Mouse (Mus musculus) ES-E14 (cell line): Measurements from ENCODE around the gene Gdf7.

Experiments
- CHD2 ChIP-seq: IDR thresholded peaks from 2 replicates; pipeline ENCODE4 v1.6.1; 2014; ENCODE audit warnings: mild to moderate bottlenecking, low read depth, low read length, inconsistent platforms
- HCFC1 ChIP-seq: IDR thresholded peaks from 2 replicates; pipeline ENCODE4 v1.6.1; 2012; ENCODE audit warnings: low read length, inconsistent platforms, borderline replicate concordance; ENCODE audit not compliant: insufficient read depth
- MAFK ChIP-seq: IDR thresholded peaks from 2 replicates; pipeline ENCODE4 v1.6.1; 2014; ENCODE audit warnings: mild to moderate bottlenecking, low read depth, low read length, inconsistent platforms; ENCODE audit not compliant: insufficient read depth
- ZC3H11A ChIP-seq: IDR thresholded peaks from 2 replicates; pipeline ENCODE4 v1.6.1; 2012; ENCODE audit warnings: low read depth, mild to moderate bottlenecking, inconsistent platforms, low read length, borderline replicate concordance
- ZNF384 ChIP-seq: IDR thresholded peaks from 2 replicates; pipeline ENCODE4 v1.6.1; 2012; ENCODE audit warnings: low read depth, low read length, inconsistent platforms

- TF ChIP-seq HCFC1 (no peak), CHD2 (no peak), ZNF384 (no peak), ZC3H11A (no peak), MAFK (no peak)
These were observed 35.0 kb upstream of the Gdf7 start for GRCm38 (mm10) chr12:8336601-8337285.
